Mouse (Mus musculus) heart, embryonic 13.5 days (tissue): ENCODE data around the gene Adamts13. TPM values are rescaled to one million over a fixed set of nuclear protein-coding genes. Genes with fewer than 3 reads are reported as not detected.
A peak's percentile ranks its signal among the peaks of the same experiment; 100 is the strongest.

Experiments used
- ATAC-seq: fragments of 200-750 bp; cut with Nextera tagmentation; 2 replicates; pipeline ENCODE4 v1.8.0; 2017; ENCODE audit warnings: moderate TSS enrichment; ENCODE audit not compliant: insufficient number of reproducible peaks, low FRiP score, low TSS enrichment; ENCODE audit errors: extremely low read depth
- H3K27ac ChIP-seq: fragments of 300-500 bp; sonication (generic); replicated peaks from 2 replicates; pipeline ENCODE4 v1.5.1; 2015; ENCODE audit warnings: moderate library complexity, mild to moderate bottlenecking, inconsistent platforms
- H3K27me3 ChIP-seq: fragments of 300-500 bp; sonication (generic); replicated peaks from 2 replicates; pipeline ENCODE4 v1.6.1; 2015; ENCODE audit warnings: mild to moderate bottlenecking, inconsistent platforms
- H3K36me3 ChIP-seq: fragments of 300-500 bp; sonication (generic); 2 replicates; pipeline ENCODE4 v1.6.1; 2015; ENCODE audit warnings: mild to moderate bottlenecking, inconsistent platforms
- H3K4me1 ChIP-seq: fragments of 300-500 bp; sonication (generic); 2 replicates; pipeline ENCODE4 v1.6.1; 2015; ENCODE audit warnings: inconsistent platforms
- H3K4me2 ChIP-seq: fragments of 300-500 bp; sonication (generic); 2 replicates; pipeline ENCODE4 v1.6.1; 2015; ENCODE audit warnings: inconsistent platforms, mild to moderate bottlenecking, moderate library complexity
- H3K4me3 ChIP-seq: fragments of 300-500 bp; sonication (generic); 2 replicates; pipeline ENCODE4 v1.5.1; 2015; ENCODE audit warnings: moderate library complexity, mild to moderate bottlenecking, inconsistent platforms
- H3K9ac ChIP-seq: fragments of 300-500 bp; sonication (generic); 2 replicates; pipeline ENCODE4 v1.6.1; 2015; ENCODE audit warnings: inconsistent platforms, mild to moderate bottlenecking, moderate library complexity
- H3K9me3 ChIP-seq: fragments of 300-500 bp; sonication (generic); 2 replicates; pipeline ENCODE4 v1.6.1; 2016; ENCODE audit warnings: inconsistent platforms
- WGBS: fragments of 180-500 bp; shearing (Covaris S2); methylation state at CpG from one replicate; pipeline ENCODE4 v1.1.7; 2015; ENCODE audit warnings: mixed read lengths; 5-methylcytosine and 5-hydroxymethylcytosine counted together
- polyA plus RNA-seq: library from polyadenylated mRNA; unstranded; fragments of >200 nt; fragmentation: Nextera tagmentation; extraction: Ambion mirVana; gene quantifications from 2 replicates; pipeline ENCODE4 v1.2.1, GENCODE M21; 2015

The Adamts13 gene
- polyA plus RNA-seq, result 0.04 TPM in 2 replicates

DNA sequence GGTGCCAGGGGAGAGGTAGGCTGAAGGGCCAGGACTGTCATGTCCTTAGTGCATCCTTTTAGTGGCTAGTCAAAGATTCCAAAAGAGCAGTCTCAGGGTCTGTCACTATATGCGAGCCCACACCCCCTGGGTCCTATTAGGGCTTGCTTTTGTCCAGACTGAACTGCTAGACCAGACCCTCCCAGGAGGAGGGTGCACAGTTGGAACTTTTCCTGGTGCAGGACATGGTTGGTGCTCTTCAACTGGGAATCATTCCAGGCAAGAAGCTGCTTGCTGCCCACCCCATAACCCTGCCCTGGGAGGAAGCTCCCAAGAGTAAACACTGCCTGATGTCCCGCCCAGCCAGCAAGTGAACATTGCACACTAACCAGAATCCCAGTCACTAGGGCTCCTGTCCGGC, at the start of gene Adamts13:
TSS of gene Adamts13 (plus strand) at position 301 of the 400 bp plus-strand sequence.
- Histone ChIP-seq H3K27ac (no peak within 1 kb of the TSS), H3K4me3 (no peak within 1 kb of the TSS), H3K4me2 (no peak within 1 kb of the TSS), H3K9ac (no peak within 1 kb of the TSS), H3K4me1 (no peaks in the 10 kb centered on the region), H3K9me3 (no peaks in the 10 kb centered on the region), H3K27me3 (peaks cover 37% of the 10 kb centered on the region), H3K36me3 (no peaks in the 10 kb centered on the region)
- WGBS, result 67% methylated on average over 3 of the region's 3 CpGs
- ATAC-seq, result no peak

DNA sequence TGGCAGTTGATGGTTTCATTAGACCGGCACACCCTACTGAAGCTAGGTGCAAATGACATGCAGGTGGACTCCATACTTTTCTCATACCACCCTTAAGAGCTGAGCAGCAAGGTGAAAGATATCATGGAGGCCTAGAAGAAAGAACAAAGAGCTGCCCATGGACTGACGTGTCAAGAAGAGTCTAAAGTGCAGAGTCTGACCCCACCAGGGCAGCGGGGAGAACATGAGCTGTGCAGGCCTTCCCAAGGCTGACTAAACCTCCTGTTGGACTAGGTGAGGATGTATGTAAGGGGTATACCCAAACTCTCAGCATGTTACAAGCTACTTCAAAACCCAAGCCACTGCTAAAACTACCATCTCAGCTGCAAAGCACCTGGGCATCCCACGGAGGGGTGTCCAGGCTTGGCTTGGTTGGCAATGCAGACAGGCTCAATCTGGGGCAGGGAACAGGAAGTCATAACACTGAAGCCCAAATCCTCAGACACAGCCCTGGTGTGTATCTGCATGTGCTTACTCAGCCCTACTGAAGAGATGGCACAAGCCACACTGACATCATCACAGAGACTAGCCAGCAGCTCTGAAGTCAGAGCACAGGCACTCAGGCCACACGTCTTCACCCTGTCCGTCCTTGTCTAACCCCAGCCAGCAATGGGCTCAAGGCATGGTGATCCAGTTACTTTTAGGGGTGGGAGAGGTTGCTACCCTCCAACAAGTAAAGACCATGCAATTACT, 45.3 kb upstream of the Adamts13 start:
- Histone ChIP-seq H3K4me2 (no peak overlapping the region), H3K9ac (no peak overlapping the region), H3K36me3 (peaks cover 90% of the 10 kb centered on the region), H3K27me3 (no peaks in the 10 kb centered on the region), H3K9me3 (no peaks in the 10 kb centered on the region), H3K27ac (no peak overlapping the region), H3K4me1 (peaks cover 47% of the 10 kb centered on the region), H3K4me3 (no peak overlapping the region)
- WGBS, result 79% methylated on average over 6 of the region's 6 CpGs
- no peak for ATAC-seq

DNA sequence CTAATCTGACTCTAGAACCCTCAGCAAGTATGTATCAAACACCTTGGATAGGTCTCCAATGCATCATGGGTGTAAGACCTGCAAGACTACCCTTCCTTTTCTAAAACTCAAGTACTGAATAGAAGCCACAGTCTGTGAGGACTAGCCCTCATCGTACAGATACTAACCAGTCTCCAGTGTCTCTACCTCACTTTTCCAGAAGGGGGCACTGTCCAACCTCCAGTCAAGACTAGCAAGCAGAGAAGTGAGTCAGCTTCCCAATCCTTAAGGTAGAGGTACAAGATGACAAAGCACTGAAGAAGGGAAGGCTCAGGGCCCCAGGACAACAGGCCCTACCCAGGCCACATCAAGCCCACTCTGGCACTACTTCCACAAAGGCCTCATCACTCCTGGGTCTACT, 42.8 kb upstream of the Adamts13 start:
- Histone ChIP-seq H3K27me3 (no peaks in the 10 kb centered on the region), H3K4me2 (peak overlapping the region; percentile 84; the same call in 1 of the 2 replicates), H3K9me3 (no peaks in the 10 kb centered on the region), H3K4me3 (no peak overlapping the region), H3K36me3 (peaks cover 65% of the 10 kb centered on the region), H3K9ac (no peak overlapping the region), H3K27ac (no peak overlapping the region), H3K4me1 (peaks cover 50% of the 10 kb centered on the region)
- ATAC-seq, result no peak
- WGBS, result 45% methylated on average over 1 of the region's 1 CpGs

DNA sequence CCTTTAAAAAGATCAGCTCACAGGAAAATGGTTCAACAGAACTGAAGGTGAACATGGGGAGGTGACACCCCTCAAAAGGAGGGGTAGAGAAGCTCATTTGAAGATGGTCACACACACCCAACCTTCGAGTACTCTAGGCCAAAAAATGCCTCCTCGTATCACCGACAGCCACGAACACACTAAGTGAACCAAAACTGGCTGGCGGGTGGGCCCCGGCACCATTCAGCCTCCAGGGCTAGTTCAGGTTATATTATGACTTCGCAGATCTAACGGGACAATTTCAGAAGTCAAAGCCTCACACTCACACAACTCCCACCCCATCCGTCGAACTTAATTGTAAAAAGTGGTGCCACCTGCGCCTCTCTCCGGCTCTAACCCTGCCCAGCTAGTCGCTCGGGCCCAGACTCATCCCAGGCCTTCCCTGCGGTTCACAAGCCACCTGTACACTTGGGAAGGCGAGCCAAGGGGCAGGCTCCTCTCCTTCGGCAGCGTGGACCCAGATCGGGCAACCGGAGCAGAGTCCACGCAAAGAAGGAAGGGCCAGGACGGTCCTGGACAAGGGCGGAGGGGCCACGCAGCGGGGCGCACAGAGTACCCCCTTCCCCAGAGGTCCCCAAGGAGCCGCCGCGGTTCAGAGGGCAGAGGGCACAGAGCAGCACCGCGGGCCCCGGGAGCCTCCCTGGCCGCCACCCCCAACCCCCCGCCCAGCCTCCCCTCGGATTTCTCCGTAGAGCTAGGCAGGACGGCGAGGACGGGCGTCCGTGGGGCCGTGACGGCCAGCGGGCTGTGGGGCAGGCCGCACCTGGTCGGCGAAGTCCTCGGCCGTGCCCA, 40.5 kb upstream of the Adamts13 start:
- H3K4me2 ChIP-seq, result peak overlapping the region; percentile 84
- H3K27ac ChIP-seq, result peak overlapping the region; percentile 92
- WGBS, result 1% methylated on average over 47 of the region's 49 CpGs
- H3K4me3 ChIP-seq, result peak overlapping the region; percentile 90
- peak overlapping the region; percentile 99 for H3K9ac ChIP-seq
- peaks cover 42% of the 10 kb centered on the region for H3K36me3 ChIP-seq
- ATAC-seq, result peak; percentile 15
- no peaks in the 10 kb centered on the region for H3K9me3 ChIP-seq
- peaks cover 48% of the 10 kb centered on the region for H3K4me1 ChIP-seq
- H3K27me3 ChIP-seq, result no peaks in the 10 kb centered on the region

DNA sequence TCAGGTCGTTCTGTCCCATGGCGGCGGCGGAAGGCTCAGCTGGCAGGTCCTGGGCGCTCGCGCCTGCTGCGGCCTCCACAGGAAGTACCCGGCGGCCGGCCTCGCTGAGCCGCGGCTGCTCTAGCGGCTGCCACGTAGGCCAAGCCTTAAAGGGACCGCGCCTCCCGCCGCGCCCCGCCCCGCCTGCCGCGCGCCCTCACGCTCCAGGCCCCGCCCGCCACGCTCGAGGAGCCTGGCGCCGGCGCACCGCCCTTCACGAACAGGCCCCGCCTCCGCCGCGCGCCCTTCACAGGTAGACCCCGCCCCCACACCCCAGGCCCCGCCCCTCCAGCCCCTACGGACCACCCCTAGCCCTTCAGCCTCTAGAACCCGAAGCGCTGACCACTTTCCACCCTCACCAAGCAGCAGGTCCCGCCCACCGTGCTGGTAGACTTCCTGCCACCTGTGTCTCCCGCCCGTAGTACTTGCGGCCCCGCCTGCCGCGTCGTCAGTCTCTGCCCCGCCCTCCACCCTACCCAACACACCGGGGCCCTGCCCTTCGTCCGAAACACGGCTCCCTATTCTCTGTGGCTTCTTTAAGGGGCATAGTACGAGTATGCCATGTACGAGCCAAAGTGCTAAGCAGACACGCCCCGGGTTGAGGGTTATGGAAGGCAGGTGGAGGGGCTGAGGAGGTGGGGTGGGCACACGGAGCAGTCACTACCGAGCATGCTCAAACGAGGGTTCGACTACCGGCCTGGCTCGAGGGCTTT, 39.7 kb upstream of the Adamts13 start, which contains the start of the genes Surf4 and Stkld1:
TSS of gene Surf4 (minus strand) at position 625 of the 752 bp plus-strand sequence.
TSS of gene Stkld1 (plus strand) at position 744 of the 752 bp plus-strand sequence.
- Histone ChIP-seq H3K4me1 (peaks cover 41% of the 10 kb centered on the region), H3K4me2 (peak within 1 kb of the TSS; percentile 84)
- 2% methylated on average over 70 of the region's 70 CpGs for WGBS

DNA sequence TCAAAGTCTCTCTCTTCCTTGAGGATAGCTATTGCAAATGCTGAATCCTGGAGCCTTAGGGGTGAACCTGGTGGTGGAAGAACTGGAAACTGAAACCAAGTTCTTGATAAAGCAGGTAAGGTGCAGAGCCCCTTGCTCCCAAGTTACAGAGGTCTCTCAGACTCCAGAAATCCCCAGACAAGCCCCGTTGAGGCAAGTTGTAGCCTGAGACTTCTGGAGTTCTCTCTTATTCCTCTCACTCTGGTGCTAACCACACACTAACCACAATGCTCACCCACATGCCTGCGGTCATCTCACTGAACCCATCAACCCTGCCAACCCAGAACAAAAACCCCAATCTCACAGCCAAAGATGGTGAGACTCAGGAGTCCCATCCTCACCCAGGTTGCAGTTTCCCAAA, 37.9 kb upstream of the Adamts13 start:
- H3K9me3 ChIP-seq, result no peaks in the 10 kb centered on the region
- H3K4me1 ChIP-seq, result peaks cover 25% of the 10 kb centered on the region
- H3K27me3 ChIP-seq, result no peaks in the 10 kb centered on the region
- H3K27ac ChIP-seq, result no peak overlapping the region
- H3K9ac ChIP-seq, result no peak overlapping the region
- WGBS, result 85% methylated on average over 2 of the region's 2 CpGs
- no peak overlapping the region for H3K4me2 ChIP-seq
- no peak for ATAC-seq
- H3K36me3 ChIP-seq, result peaks cover 17% of the 10 kb centered on the region
- H3K4me3 ChIP-seq, result no peak overlapping the region

More for the DNA sequence above, 39.7 kb upstream of the Adamts13 start, which contains the start of the genes Surf4 and Stkld1:
- Histone ChIP-seq H3K9ac (peak within 1 kb of the TSS; percentile 99), H3K27me3 (no peaks in the 10 kb centered on the region), H3K36me3 (peaks cover 35% of the 10 kb centered on the region), H3K27ac (peak within 1 kb of the TSS; percentile 92), H3K9me3 (no peaks in the 10 kb centered on the region), H3K4me3 (peak within 1 kb of the TSS; percentile 90)
- ATAC-seq, result peak; percentile 93

DNA sequence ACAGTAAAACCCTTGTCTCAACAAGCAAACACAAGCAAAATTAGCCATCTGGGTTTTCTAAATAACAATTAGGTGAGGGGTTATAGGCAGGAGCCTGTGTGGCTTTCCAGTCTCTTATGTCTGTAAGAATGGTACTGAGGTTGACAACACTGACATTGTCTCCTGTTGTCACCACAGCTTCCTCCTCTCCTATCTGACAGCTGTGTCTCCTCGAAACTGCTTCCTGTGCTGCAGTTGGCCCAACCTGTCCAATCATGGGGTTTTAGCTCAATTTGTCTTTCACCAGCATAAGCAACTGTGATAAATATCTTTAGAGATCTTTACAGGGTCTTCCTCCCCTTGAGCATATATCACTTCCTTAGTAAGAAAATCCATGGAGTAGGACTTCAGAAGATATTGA, 36.8 kb upstream of the Adamts13 start:
- no peak for ATAC-seq
- H3K27me3 ChIP-seq, result no peaks in the 10 kb centered on the region
- peaks cover 6% of the 10 kb centered on the region for H3K36me3 ChIP-seq
- H3K27ac ChIP-seq, result no peak overlapping the region
- no peak overlapping the region for H3K9ac ChIP-seq
- WGBS, result 44% methylated on average over 1 of the region's 1 CpGs
- H3K4me3 ChIP-seq, result no peak overlapping the region
- H3K4me1 ChIP-seq, result peaks cover 14% of the 10 kb centered on the region
- H3K9me3 ChIP-seq, result no peaks in the 10 kb centered on the region
- no peak overlapping the region for H3K4me2 ChIP-seq

DNA sequence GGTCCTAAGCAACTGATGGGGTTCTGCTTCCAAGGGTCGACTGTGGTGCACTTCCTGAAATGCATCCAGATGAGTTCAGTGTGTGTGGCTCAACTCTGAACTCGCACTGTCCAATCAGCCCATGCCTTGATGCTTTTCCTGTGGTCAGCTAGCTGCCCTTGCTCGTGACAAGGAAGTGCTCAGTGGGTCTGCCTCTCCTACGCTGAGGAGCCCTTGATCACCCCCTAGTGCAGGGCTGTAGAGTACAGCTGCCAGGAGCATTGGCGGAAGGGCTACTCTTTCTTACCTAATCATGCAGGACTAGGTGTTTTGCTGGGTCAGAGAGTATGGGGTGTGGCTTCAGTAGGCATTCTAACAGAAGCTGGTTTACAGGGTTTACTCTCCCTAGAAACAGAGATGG, 31.7 kb upstream of the Adamts13 start:
- no peaks in the 10 kb centered on the region for H3K9me3 ChIP-seq
- no peak overlapping the region for H3K27ac ChIP-seq
- no peak overlapping the region for H3K4me2 ChIP-seq
- 36% methylated on average over 5 of the region's 5 CpGs for WGBS
- peaks cover 1% of the 10 kb centered on the region; the same call in 1 of the 2 replicates for H3K36me3 ChIP-seq
- H3K4me1 ChIP-seq, result no peaks in the 10 kb centered on the region
- no peak overlapping the region for H3K9ac ChIP-seq
- no peaks in the 10 kb centered on the region; the same call in 1 of the 2 replicates for H3K27me3 ChIP-seq
- no peak for ATAC-seq
- H3K4me3 ChIP-seq, result no peak overlapping the region

DNA sequence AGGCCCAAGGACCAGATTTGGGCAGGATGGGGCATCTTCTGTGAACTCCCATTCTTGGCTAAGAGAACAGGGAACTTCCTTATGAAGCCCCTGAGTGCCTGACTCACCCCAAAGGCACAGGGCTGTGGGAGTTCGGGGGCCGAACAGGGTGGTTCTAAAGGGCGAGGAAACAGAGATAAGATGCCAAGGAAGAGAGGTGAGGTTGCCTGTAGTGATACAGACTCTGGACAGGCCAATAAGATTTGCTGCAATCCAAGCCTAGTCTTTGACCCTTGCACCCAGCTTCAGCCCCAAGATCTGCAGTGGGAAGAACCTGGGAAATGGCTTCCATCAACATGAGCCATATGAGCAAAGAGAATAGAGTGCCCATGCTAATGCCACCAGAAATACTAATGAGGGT, 30.0 kb upstream of the Adamts13 start:
- Histone ChIP-seq H3K27me3 (no peaks in the 10 kb centered on the region; the same call in 1 of the 2 replicates), H3K27ac (no peak overlapping the region), H3K36me3 (peaks cover 15% of the 10 kb centered on the region), H3K4me2 (no peak overlapping the region), H3K4me1 (no peaks in the 10 kb centered on the region), H3K9ac (no peak overlapping the region), H3K9me3 (no peaks in the 10 kb centered on the region), H3K4me3 (no peak overlapping the region)
- no peak for ATAC-seq
- 60% methylated on average over 3 of the region's 3 CpGs for WGBS

DNA sequence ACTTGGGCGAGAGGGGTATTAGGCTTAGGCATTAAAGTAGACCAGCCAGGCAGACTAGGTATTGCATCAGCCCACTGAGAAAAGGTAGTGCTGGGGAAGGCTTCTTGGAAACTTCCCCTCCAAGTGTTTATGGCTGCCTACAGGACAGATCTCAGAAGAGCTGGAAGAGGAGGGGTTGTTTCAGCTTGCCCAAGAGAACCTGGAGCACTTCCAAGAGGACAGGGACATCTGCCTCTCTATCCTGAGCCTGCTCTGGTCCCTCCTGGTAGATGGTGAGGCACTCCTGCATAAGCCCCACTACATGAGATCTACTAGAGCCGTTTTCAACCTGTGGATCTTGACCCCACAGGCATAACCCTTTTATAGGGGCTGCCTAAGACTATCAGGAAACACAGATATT, 22.8 kb upstream of the Adamts13 start:
- no peak for ATAC-seq
- H3K27me3 ChIP-seq, result no peaks in the 10 kb centered on the region
- H3K27ac ChIP-seq, result no peak overlapping the region
- peaks cover 82% of the 10 kb centered on the region for H3K36me3 ChIP-seq
- H3K4me2 ChIP-seq, result no peak overlapping the region
- no peak overlapping the region for H3K9ac ChIP-seq
- WGBS, result 88% methylated on average over 2 of the region's 2 CpGs
- no peaks in the 10 kb centered on the region for H3K4me1 ChIP-seq
- no peak overlapping the region for H3K4me3 ChIP-seq
- no peaks in the 10 kb centered on the region for H3K9me3 ChIP-seq
